Mouse (Mus musculus): ENCODE measurements around the gene Ubxn4. TPM values are rescaled to one million over a fixed set of nuclear protein-coding genes. Genes with fewer than 3 reads are reported as not detected.
A peak's percentile ranks its signal among the peaks of the same experiment; 100 is the strongest.

Gene Ubxn4
- polyA plus RNA-seq, 1 experiment from 2014 or later, result 64.7 TPM

DNA sequence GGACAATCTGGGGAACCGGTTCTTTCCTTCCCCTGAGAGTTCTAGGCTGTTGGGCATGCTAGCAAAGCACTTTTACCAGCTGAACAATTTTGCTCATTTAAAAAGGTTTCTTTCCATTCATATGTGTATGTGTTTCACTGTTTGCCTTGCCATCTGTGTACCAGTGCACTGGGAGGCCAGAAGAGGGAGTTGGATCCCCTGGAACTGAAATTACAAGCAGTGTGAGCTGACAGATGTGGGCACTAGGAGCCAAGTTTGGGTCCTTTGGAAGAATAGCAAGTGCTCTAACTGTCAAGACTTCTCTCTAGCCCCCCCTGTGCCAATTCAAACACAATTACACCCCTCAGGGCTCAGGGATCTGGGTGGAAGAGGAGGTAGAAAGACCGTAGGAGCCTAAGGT, 81.0 kb downstream of the Ubxn4 start:
- Histone ChIP-seq H3K4me3 (no peak overlapping the region), H3K27ac (replicated peaks) (no peak overlapping the region), H3K36me3 (peaks cover 58% of the 10 kb centered on the region), H3K4me1 (no peaks in the 10 kb centered on the region), H3K9me3 (replicated peaks) (no peaks in the 10 kb centered on the region), H3K27me3 (ENCODE audit: low read depth, poor library complexity, severe bottlenecking) (no peaks in the 10 kb centered on the region)
- no peak for DNase-seq (ENCODE audit: low spot score)
- WGBS, result 92% methylated on average over 2 of the region's 2 CpGs

DNA sequence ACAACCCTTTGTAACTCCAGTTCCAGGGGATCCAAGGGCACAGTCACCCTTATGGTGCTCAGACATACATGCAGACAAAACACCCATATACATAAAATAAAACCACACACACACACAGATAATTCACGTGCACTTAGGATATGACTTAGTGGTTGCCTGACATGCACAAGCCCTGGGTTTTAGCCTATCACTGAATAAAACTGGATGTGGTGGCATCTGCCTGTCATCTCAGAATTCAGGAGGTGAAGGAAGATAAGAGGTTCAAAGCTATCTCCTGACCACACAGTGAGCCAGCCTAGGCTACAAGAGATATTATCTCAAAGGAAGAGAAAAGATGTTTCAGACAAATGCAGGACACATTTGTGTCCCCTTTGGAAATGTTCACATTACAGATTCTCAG, 83.4 kb downstream of the Ubxn4 start:
- no peak for DNase-seq (ENCODE audit: low spot score)
- Histone ChIP-seq H3K4me3 (no peak overlapping the region), H3K36me3 (peaks cover 82% of the 10 kb centered on the region), H3K4me1 (no peaks in the 10 kb centered on the region), H3K27ac (replicated peaks) (no peak overlapping the region), H3K27me3 (ENCODE audit: low read depth, poor library complexity, severe bottlenecking) (no peaks in the 10 kb centered on the region), H3K9me3 (replicated peaks) (no peaks in the 10 kb centered on the region)
- WGBS, result 78% methylated on average over 1 of the region's 1 CpGs

DNA sequence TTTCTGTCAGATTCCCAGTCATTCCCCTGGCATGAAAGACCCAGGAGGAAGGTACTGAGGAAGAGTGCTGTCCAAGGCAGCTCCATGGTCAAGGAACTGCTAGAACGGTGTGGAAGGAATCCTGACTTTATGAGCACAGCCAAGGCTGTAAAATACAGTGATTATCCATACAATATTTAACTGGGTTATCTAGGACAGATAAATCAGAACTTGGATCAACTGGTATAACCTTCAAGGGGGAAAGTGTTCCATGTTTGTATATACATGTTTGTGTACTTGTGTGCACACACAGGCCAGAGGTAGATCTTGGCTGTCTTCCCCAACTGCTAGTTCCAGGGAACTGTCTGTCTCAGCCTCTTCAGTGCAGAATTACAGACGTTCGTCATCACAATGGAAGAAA, 84.5 kb downstream of the Ubxn4 start, which contains the start of gene Lct:
Lct (minus strand) TSS at position 101 of the 400 bp plus-strand sequence.
- peaks cover 92% of the 10 kb centered on the region for H3K36me3 ChIP-seq
- no peaks in the 10 kb centered on the region for H3K27me3 ChIP-seq (ENCODE audit: low read depth, poor library complexity, severe bottlenecking)
- 87% methylated on average over 3 of the region's 3 CpGs for WGBS

More for the DNA sequence above, 84.5 kb downstream of the Ubxn4 start, which contains the start of gene Lct:
- Histone ChIP-seq H3K4me1 (no peaks in the 10 kb centered on the region), H3K27ac (replicated peaks) (no peak within 1 kb of the TSS), H3K9me3 (replicated peaks) (no peaks in the 10 kb centered on the region), H3K4me3 (no peak within 1 kb of the TSS)
- DNase-seq (ENCODE audit: low spot score), result no peak

MicroRNA genes within 50 kb of the gene (microRNA counts, 519-probe panel; counts per million panel counts)
- microRNA mmu-miR-128, result not detected

Small RNA genes lying within 50 kb of the gene (microRNA-seq; reads per million reads assigned to microRNA genes)
- 94.3 reads per million, percentile 50 among the genes with 10 or more reads in this experiment for gene Mir128-1

Other genes starting within 250 kb of the Ubxn4 start
- 15.0 and 16.3 TPM in 2 replicates for gene Zranb3, start 140.9 kb upstream of the Ubxn4 start, polyA plus RNA-seq (2016; fragmentation: Nextera tagmentation; extraction: Ambion mirVana)
- 72.2 and 82.9 TPM in 2 replicates for gene R3hdm1, start 140.7 kb upstream of the Ubxn4 start, polyA plus RNA-seq (2016; fragmentation: Nextera tagmentation; extraction: Ambion mirVana)
- gene Lct, start 84.4 kb downstream of the Ubxn4 start, polyA plus RNA-seq (2016; fragmentation: Nextera tagmentation; extraction: Ambion mirVana), result 0.19 and 0.21 TPM in 2 replicates
- gene Mcm6, start 115.7 kb downstream of the Ubxn4 start, polyA plus RNA-seq (2016; fragmentation: Nextera tagmentation; extraction: Ambion mirVana), result 330 and 373 TPM in 2 replicates
- 190 and 216 TPM in 2 replicates for gene Dars, start 173.4 kb downstream of the Ubxn4 start, polyA plus RNA-seq (2016; fragmentation: Nextera tagmentation; extraction: Ambion mirVana)

Data from midbrain, embryonic 10.5 days (tissue).